Mouse (Mus musculus): ENCODE data around the gene Zfp933. TPM values are rescaled to one million over a fixed set of nuclear protein-coding genes. Genes with fewer than 3 reads are reported as not detected.

The Zfp933 gene
- 3.2 and 5.6 TPM in 2 replicates for polyA plus RNA-seq (2012; ENCODE audit: insufficient read depth, insufficient read length, missing spikeins)

DNA sequence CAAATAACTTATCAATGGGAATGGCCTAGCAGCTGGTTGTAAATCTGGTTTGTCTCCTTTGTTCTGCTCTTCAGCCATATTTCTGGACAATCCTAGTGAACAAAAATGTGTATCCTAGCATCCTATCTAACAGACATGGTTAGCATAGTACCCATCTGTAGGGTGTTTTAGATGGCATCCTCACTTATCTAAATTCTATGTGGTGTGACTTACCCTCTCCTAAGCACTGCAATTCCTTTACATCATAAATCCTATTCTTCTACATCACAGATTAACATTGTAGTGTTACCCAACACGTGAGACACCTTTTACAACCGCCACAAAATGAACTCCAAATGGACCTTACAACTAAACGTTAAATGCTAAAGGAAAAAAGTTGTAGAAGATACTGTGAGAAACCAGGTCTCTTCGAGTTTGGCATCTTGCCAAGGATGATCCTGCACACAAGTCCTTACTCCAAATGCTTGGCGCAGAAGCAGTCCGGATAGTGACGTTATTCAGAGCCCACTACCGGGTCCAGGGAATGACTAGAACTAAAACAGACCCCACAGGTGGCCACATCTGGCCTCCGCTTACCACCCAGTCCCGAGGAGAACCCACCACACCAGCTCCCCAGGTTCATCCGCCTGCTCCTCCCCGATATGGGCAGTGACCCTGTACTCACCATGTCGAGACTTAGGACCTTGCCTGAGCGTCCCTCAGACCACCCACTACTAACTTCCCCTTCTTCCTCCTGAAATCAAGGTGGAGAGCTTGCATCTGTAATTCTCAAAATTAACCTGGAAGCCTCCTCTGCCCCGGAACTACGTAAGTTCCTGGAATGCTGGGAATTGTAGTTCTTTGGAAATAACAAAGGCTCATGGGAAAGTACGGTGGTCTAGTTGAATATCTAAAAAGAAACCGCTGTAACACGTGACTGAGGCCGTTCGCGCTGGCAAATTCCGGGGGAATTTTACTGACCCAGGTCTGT is at the start of gene Zfp933:
TSS of gene Zfp933 (minus strand) at position 753 of the 970 bp plus-strand sequence.
- peak within 1 kb of the TSS; percentile 82 for H3K4me3 ChIP-seq (ENCODE audit: insufficient read depth, low read depth, low read length)
- H3K4me1 ChIP-seq (ENCODE audit: control insufficient read depth, insufficient read depth, insufficient read length, low read length) = no peaks in the 10 kb centered on the region; the same call in 1 of the 2 replicates
- peak within 1 kb of the TSS; percentile 72 for H3K27ac ChIP-seq (replicated peaks; ENCODE audit: low read depth, low read length)

DNA sequence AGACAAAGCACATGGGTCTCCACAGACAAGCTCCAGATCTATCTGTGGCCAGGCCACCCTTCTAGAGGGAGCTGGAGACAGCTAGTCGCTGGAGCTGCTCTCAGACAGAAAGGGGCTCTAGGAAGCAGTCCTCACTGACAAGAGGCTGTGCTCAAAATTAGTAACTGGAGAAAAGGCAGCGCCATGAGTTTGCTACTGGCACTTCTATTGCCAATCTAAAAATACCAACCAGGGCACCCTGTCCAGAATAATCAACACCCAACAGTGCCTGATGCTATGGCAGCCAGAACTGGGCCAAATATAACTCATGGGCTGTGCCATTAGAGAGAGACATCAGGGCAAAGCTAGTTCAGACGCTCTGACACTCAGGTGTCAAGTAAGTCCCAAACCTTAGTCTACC is 49.2 kb upstream of the Zfp933 start:
- Histone ChIP-seq H3K4me3 (ENCODE audit: insufficient read depth, low read depth, low read length) (no peak overlapping the region), H3K27ac (replicated peaks; ENCODE audit: low read depth, low read length) (peak overlapping the region; percentile 83), H3K4me1 (ENCODE audit: control insufficient read depth, insufficient read depth, insufficient read length, low read length) (peaks cover 9% of the 10 kb centered on the region)

DNA sequence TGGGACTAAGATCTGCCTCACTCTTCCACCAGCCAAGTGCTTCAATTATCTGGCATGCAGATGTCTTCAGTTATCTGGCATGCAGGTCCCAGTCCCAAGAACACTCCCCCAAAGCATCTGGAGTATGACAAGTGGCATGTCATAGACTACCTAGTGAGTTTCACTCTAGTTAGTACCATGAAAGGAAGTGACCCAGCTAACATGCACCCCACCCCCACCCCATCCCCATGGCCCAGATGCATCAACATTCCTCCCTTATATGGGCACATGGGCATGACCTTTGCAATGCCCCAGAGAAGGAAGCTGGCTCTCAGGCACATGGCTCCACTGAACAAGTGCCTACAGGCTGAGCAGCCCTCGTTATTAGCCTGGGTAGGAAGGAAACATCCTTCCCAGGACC is 48.2 kb upstream of the Zfp933 start:
- no peak overlapping the region for H3K4me3 ChIP-seq (ENCODE audit: insufficient read depth, low read depth, low read length)
- peaks cover 9% of the 10 kb centered on the region for H3K4me1 ChIP-seq (ENCODE audit: control insufficient read depth, insufficient read depth, insufficient read length, low read length)
- H3K27ac ChIP-seq (replicated peaks; ENCODE audit: low read depth, low read length) = peak overlapping the region; percentile 83

DNA sequence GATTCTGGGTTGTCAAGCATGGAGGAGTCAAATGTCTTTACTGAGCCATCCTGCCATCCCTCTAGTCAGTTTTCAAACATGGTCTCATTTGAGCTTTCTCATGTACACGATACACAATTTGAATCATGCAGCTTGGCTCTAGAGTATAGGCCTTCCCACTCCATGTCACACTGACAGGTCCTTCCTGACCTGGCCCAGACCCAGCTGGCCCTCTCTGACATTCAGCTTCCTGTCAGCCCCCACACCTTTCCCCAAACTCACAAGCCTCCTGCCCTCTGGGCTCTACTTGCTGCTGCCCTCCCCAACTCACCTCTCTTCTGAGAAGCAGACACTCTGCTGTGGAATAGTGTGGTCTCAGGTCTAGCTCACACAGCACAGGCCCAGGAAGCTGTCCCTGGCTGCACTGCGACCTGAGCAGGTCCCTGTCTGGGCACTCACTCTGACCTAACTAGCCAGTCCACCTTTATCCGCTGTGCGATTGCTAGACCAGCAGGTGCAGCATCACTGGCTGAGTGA is 47.7 kb upstream of the Zfp933 start:
- Histone ChIP-seq H3K4me1 (ENCODE audit: control insufficient read depth, insufficient read depth, insufficient read length, low read length) (peaks cover 9% of the 10 kb centered on the region), H3K27ac (replicated peaks; ENCODE audit: low read depth, low read length) (peak overlapping the region; percentile 19), H3K4me3 (ENCODE audit: insufficient read depth, low read depth, low read length) (no peak overlapping the region)

DNA sequence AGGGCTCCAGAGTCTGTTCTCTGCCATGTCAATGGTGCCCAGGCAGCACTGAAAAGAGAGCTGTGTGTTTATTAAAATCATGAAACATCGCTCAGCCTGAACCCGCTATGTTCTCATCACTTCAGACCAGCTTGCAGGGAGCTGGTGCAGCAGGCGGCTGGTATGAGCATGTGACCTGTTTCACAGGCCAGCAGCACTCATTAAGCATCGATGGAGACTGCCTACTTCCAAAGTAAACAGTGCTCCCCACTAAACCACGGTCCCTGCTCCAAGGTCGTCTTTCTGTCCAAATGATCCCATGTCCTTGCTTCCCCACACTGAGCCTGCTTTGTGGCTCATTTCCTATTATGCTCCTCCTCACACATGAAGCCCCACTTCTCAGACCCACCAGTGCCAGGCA is 42.2 kb upstream of the Zfp933 start:
- H3K27ac ChIP-seq (replicated peaks; ENCODE audit: low read depth, low read length) = no peak overlapping the region
- H3K4me1 ChIP-seq (ENCODE audit: control insufficient read depth, insufficient read depth, insufficient read length, low read length) = no peaks in the 10 kb centered on the region
- H3K4me3 ChIP-seq (ENCODE audit: insufficient read depth, low read depth, low read length) = no peak overlapping the region

DNA sequence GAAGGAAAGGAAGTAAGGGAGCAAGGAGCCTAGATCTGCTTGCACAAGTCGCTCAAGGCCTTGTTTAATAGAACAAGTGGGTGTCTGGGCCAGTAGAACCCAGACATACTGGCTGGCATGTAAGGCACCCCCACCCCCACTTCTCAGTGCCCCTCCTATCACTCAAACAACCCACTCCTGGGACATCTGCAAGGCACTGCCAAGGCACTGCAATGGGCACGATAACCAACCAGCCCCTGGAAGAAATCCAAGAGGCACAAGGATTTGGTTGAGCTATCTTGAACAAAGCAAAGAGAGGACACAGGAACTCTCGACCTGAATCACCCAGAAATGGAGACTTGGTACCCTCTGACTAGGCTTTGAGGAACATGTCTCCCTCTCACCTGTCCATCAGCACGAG is 40.1 kb upstream of the Zfp933 start:
- H3K4me1 ChIP-seq (ENCODE audit: control insufficient read depth, insufficient read depth, insufficient read length, low read length) = no peaks in the 10 kb centered on the region
- H3K4me3 ChIP-seq (ENCODE audit: insufficient read depth, low read depth, low read length) = no peak overlapping the region
- no peak overlapping the region for H3K27ac ChIP-seq (replicated peaks; ENCODE audit: low read depth, low read length)

DNA sequence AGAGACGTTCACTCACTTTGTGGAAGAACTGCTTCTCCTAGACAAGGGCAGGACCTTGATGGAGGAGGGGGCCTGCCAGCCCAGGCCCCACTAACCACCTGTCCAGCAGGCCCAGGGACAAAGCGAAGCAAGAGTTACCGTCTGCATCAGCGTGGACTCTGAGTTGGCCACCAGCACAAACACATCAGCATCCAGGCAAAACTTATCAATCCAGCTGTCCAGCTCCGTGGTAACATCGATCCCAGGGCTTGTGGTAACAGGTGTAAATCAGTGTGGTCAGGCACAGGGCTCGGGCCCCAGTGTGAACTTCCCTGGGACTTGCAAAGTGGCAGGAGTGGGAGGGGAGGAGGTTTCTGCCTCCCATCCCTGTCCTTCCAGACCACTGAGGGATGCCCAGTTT is 39.1 kb upstream of the Zfp933 start:
- Histone ChIP-seq H3K27ac (replicated peaks; ENCODE audit: low read depth, low read length) (0 out of 2 replicates have a peak overlapping the region, but pooled peaks have one; percentile 14), H3K4me3 (ENCODE audit: insufficient read depth, low read depth, low read length) (no peak overlapping the region), H3K4me1 (ENCODE audit: control insufficient read depth, insufficient read depth, insufficient read length, low read length) (no peaks in the 10 kb centered on the region)

DNA sequence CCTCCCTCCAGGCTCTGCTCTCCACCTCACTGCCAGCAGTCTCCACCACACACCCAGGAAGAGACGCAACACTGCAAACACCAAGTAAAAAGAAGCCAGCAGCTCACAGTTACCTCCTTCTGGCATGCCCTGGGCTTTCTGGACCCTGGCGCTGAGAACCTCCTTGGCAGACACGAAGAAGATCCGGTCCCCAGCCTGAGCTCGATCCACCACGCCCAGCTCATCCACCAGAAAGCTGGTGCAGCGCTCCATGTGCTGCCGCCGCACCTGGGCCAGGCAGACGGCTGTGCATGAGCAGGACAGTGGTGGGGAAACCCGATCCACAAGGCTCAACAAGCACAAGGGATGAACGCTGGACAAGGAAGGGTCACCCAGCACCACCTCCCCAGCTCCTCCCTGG is 38.0 kb upstream of the Zfp933 start:
- Histone ChIP-seq H3K4me3 (ENCODE audit: insufficient read depth, low read depth, low read length) (no peak overlapping the region), H3K27ac (replicated peaks; ENCODE audit: low read depth, low read length) (no peak overlapping the region)

DNA sequence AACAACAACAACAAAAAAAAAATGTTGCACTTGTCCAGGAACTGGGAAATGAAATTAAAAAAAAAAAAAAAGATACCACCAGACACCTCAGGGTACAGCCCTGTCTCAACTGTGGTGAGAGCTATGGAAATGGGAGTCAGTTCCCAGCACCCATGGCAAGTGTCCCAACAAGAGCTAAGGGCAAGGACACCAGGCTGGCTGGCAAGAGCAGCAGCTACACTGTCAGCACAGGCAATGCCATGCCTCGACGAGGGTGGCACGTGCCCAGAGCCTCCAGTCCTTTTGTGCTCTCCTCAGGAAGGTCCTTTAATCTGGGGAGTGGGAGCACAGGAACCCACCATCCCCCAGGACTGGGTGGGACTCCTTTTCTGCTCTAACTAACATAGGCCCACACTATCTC is 36.0 kb upstream of the Zfp933 start:
- no peak overlapping the region for H3K27ac ChIP-seq (replicated peaks; ENCODE audit: low read depth, low read length)
- no peaks in the 10 kb centered on the region for H3K4me1 ChIP-seq (ENCODE audit: control insufficient read depth, insufficient read depth, insufficient read length, low read length)
- no peak overlapping the region for H3K4me3 ChIP-seq (ENCODE audit: insufficient read depth, low read depth, low read length)

More for the DNA sequence above, 38.0 kb upstream of the Zfp933 start:
- no peaks in the 10 kb centered on the region for H3K4me1 ChIP-seq (ENCODE audit: control insufficient read depth, insufficient read depth, insufficient read length, low read length)

DNA sequence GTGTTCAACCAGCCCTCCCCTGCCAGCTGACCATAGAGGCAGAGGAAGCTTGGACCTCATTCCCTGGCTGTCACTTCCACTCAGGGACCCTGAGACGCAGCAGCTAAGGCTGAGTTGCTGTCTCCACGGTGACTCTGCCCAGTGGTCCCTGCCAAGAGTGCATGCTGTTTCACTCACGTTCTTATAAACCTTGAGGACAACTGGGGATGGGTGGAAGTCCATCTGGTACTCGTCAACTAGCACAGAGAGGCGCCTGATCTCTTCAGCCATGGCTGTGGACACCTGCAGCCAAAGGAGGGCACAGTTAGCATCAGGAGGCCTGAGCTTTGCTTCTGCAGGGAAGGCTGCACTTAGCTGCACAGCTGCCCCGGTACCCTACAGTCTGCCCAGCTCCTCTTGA is 34.9 kb upstream of the Zfp933 start:
- H3K4me1 ChIP-seq (ENCODE audit: control insufficient read depth, insufficient read depth, insufficient read length, low read length) = no peaks in the 10 kb centered on the region
- H3K27ac ChIP-seq (replicated peaks; ENCODE audit: low read depth, low read length) = no peak overlapping the region
- no peak overlapping the region for H3K4me3 ChIP-seq (ENCODE audit: insufficient read depth, low read depth, low read length)

DNA sequence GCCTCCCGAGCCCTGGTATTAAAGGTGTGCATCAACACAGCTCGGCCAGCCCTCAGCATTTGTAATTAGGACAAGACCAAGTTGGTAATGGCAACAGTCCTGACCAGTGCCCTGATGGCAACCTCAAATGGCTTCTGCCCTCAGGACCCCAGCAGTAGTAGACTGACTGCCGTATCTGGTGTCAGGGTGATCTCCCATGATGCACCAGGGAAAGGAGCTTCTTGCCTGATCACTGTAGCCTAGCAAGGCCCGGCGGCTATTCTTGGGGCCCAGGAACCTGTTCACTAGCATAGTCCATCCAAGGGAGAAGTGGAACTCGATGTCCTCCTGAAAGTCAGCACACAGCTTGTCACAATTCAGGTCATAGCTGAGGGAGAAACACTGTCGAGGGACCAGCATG is 33.6 kb upstream of the Zfp933 start:
- H3K4me3 ChIP-seq (ENCODE audit: insufficient read depth, low read depth, low read length) = no peak overlapping the region
- H3K27ac ChIP-seq (replicated peaks; ENCODE audit: low read depth, low read length) = no peak overlapping the region

DNA sequence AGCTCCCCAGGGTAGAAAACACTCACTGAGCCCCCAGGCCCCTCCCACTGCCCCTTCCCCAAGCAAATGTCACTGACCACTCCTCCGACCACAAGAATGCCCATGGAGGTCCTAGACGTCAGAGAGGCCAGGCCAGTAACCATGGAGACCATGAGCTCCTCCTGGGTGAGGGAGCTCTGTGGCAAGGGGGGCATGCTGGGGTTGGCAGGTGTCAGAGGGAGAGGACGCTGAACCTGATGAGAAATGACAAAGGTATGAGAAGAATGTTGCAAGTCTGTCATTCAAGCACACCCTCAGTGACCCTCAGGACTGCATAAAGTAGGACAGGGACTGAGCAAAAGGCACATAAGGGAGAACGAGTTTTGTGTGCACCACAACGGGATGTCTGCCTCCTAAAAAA is 31.7 kb upstream of the Zfp933 start:
- no peaks in the 10 kb centered on the region for H3K4me1 ChIP-seq (ENCODE audit: control insufficient read depth, insufficient read depth, insufficient read length, low read length)
- no peak overlapping the region for H3K27ac ChIP-seq (replicated peaks; ENCODE audit: low read depth, low read length)
- no peak overlapping the region for H3K4me3 ChIP-seq (ENCODE audit: insufficient read depth, low read depth, low read length)

More for the DNA sequence above, 33.6 kb upstream of the Zfp933 start:
- H3K4me1 ChIP-seq (ENCODE audit: control insufficient read depth, insufficient read depth, insufficient read length, low read length) = no peaks in the 10 kb centered on the region

DNA sequence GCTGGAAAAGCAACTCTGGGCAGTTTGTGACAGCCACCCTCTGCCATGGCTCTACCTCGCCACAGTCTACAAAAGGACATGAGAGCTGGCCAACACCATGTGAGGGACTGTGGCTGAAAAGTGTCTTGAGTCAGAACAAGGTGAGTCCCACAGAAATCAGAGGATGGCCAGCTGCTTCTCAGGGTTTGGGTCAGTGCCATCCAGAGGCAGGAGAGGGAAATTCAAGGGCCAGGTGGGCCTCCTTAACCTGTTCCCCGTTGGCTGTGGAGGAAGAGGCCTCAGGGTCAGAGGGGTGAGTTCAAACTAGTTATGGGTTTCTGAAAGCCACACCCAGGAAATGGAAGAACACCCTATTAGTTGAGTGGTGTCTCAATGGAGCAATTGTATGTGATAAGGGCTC is 31.3 kb upstream of the Zfp933 start:
- H3K4me3 ChIP-seq (ENCODE audit: insufficient read depth, low read depth, low read length) = no peak overlapping the region

DNA sequence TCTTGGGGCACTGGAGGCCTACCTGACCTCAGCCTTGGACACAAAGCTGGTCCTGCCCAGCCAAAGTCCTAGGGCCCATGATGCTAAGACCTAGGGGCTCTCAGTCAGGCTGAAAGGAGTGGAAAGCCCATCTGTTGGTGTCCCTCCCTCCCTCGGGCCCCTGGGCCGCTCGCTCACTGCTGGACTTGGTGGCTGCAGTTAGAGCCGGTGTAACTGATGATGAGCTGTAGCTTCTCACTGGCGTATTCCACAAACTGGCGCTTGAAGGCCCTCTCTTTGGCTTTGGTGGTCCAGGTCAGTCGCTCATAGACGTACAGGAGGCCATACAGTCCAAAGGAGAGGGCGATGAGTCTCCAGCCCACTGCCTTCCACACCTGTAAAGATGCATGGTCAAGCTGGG is 30.4 kb upstream of the Zfp933 start:
- Histone ChIP-seq H3K4me3 (ENCODE audit: insufficient read depth, low read depth, low read length) (no peak overlapping the region), H3K4me1 (ENCODE audit: control insufficient read depth, insufficient read depth, insufficient read length, low read length) (no peaks in the 10 kb centered on the region), H3K27ac (replicated peaks; ENCODE audit: low read depth, low read length) (no peak overlapping the region)

More for the DNA sequence above, 31.3 kb upstream of the Zfp933 start:
- Histone ChIP-seq H3K4me1 (ENCODE audit: control insufficient read depth, insufficient read depth, insufficient read length, low read length) (no peaks in the 10 kb centered on the region), H3K27ac (replicated peaks; ENCODE audit: low read depth, low read length) (no peak overlapping the region)

DNA sequence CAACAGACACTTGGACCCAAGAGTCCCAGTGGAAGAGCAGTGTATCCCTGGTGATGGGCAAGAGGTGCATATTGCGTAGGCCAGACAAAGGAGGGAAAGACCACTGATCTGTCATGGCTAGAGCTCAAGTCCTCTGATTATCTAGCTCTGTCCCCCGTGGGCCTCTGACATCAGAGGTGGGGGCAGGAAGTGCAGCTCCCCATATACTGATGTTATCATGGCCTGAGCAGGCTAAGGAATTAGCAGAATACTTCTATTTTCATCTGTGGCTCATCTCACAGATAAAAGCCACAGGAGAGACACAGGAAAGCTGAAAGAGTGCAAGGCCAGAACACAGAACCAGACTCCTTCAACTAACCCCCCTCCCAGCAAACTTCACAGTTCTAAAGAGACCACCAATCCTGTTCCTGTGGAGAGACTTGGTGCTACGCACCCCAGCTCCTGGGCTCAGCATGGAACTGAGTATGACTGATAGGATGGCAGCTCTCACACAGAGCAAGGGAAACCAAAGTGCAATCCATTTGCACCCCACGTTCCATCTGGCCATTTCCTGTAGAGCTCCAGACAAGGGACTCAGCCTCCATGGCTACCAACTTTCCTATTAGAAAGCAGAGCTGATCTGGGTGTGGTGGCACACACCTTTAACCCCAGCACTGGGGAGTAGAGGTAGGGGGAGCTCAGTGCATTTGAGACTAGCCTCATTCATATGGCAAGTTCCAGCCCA is 27.8 kb upstream of the Zfp933 start:
- H3K4me1 ChIP-seq (ENCODE audit: control insufficient read depth, insufficient read depth, insufficient read length, low read length) = no peaks in the 10 kb centered on the region
- H3K4me3 ChIP-seq (ENCODE audit: insufficient read depth, low read depth, low read length) = no peak overlapping the region
- H3K27ac ChIP-seq (replicated peaks; ENCODE audit: low read depth, low read length) = no peak overlapping the region

Data from brown adipose tissue, adult 24 weeks (tissue).